In the genomic region with DNA sequence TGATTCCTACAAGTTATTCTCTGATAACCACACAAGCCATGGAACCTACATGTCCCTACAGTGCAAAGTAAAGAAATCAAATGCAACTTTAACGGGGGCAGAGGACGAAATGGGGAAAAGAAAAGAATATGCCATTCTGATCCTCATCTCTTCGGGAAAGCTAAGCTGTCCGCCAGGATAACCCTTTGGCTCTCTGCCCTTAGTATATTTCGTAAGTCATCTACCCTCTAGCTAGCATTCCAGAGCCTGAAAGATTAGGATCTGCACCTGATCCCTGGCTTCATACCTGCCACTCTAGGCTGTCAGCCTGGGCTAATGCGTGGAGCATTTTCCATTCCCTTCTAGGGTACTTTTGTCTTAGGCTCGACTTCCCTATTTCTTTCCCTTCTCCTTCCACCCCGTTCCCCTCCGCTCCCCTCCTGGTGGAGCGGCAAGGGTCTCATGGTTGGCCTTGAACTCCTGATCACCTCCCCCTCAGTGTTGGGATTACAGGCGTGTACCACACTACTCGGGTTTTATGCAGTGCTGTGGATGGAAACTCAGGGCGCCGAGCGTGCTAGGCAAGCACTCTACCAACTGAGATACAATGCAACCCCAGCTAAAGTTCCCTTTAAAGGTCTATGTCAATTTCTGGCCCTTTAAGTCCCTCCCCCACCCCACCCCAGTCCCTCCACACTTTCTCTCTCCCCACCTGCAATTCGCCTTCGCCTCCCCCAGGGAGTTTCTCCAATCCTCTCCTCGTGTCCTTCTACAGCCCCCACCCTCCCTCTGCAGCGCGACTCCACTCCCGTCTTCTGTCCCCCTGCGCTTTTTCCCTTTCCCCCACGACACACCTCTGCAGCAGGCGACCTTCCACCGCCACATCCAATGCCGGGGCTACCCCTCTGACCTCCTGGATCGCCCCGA, we compare ENCODE assay signal across 8 mouse cellular contexts. TPM values are rescaled to one million over a fixed set of nuclear protein-coding genes. Genes with fewer than 3 reads are reported as not detected.
DNase-seq lines count a peak whose midpoint lies in the region; ATAC-seq and TF ChIP-seq lines count a peak whose summit lies in the region.

No protein-coding gene starts in this region.

- no peak for TF ChIP-seq EP300 in lung, postnatal 0 days (IDR thresholded peaks at IDR 0.05)

- no peak for ATAC-seq in embryonic facial prominence, embryonic 13.5 days (ENCODE audit: insufficient number of reproducible peaks, insufficient read depth, low FRiP score, low TSS enrichment, low read depth)
- ATAC-seq in intestine, embryonic 16.5 days, result peak; percentile 5
- peak; percentile 0; the same call in 1 of the 2 replicates for ATAC-seq in lung, postnatal 0 days
- no peak for ATAC-seq in stomach, embryonic 14.5 days (ENCODE audit: insufficient number of reproducible peaks, insufficient read depth, low FRiP score, low read depth)

- no peaks in the 10 kb centered on the region for H3K9me3 ChIP-seq in E14TG2a.4 (ENCODE audit: low read length)
- no peaks in the 10 kb centered on the region for H3K9me3 ChIP-seq in embryonic facial prominence, embryonic 13.5 days
- H3K9me3 ChIP-seq in intestine, embryonic 16.5 days (ENCODE audit: control insufficient read depth, low read length), result no peaks in the 10 kb centered on the region
- H3K9me3 ChIP-seq in lung, postnatal 0 days (ENCODE audit: low read length), result no peaks in the 10 kb centered on the region
- H3K9me3 ChIP-seq in stomach, embryonic 14.5 days (ENCODE audit: control insufficient read depth, low read depth, low read length), result no peaks in the 10 kb centered on the region

- peaks cover 21% of the 10 kb centered on the region for H3K36me3 ChIP-seq in E14TG2a.4 (ENCODE audit: insufficient read depth, low read length)
- peaks cover 3% of the 10 kb centered on the region; the same call in 1 of the 2 replicates for H3K36me3 ChIP-seq in embryonic facial prominence, embryonic 13.5 days
- H3K36me3 ChIP-seq in intestine, embryonic 16.5 days (ENCODE audit: control insufficient read depth, insufficient read depth, low read length), result no peaks in the 10 kb centered on the region
- H3K36me3 ChIP-seq in lung, postnatal 0 days (ENCODE audit: insufficient read depth, low read length), result no peaks in the 10 kb centered on the region
- no peaks in the 10 kb centered on the region for H3K36me3 ChIP-seq in stomach, embryonic 14.5 days (ENCODE audit: control insufficient read depth, insufficient read depth, low read length)

- peaks cover 51% of the 10 kb centered on the region for H3K4me1 ChIP-seq in E14TG2a.4 (replicated peaks; ENCODE audit: low read depth, low read length)
- H3K4me1 ChIP-seq in embryonic facial prominence, embryonic 13.5 days, result peaks cover 23% of the 10 kb centered on the region
- peaks cover 16% of the 10 kb centered on the region for H3K4me1 ChIP-seq in intestine, embryonic 16.5 days (ENCODE audit: control insufficient read depth, insufficient read depth, low read length)
- no peaks in the 10 kb centered on the region for H3K4me1 ChIP-seq in lung, postnatal 0 days (ENCODE audit: insufficient read depth, low read depth, low read length)
- peaks cover 6% of the 10 kb centered on the region for H3K4me1 ChIP-seq in stomach, embryonic 14.5 days (ENCODE audit: control insufficient read depth, insufficient read depth, low read length)

- H3K9ac ChIP-seq in embryonic facial prominence, embryonic 13.5 days, result peak overlapping the region; percentile 76
- peak overlapping the region; percentile 82 for H3K9ac ChIP-seq in intestine, embryonic 16.5 days (ENCODE audit: low read depth, low read length)
- H3K9ac ChIP-seq in lung, postnatal 0 days (replicated peaks; ENCODE audit: low read depth), result peak overlapping the region; percentile 34; the same call in 1 of the 2 replicates
- peak overlapping the region; percentile 53 for H3K9ac ChIP-seq in stomach, embryonic 14.5 days (replicated peaks; ENCODE audit: low read depth, low read length)

- TF ChIP-seq CTCF in E14TG2a.4 (conservative IDR thresholded peaks at IDR 0.05; ENCODE audit: low read length), result no peak
- no peak for TF ChIP-seq CTCF in lung, postnatal 0 days (IDR thresholded peaks at IDR 0.05)

- H3K4me2 ChIP-seq in embryonic facial prominence, embryonic 13.5 days, result peak overlapping the region; percentile 90
- H3K4me2 ChIP-seq in intestine, embryonic 16.5 days (ENCODE audit: low read depth, low read length), result peak overlapping the region; percentile 85
- H3K4me2 ChIP-seq in lung, postnatal 0 days (replicated peaks; ENCODE audit: low read depth, low read length), result peak overlapping the region; percentile 97
- H3K4me2 ChIP-seq in stomach, embryonic 14.5 days (replicated peaks; ENCODE audit: low read depth, low read length), result peak overlapping the region; percentile 95

- 12% methylated on average over 28 of the region's 28 CpGs for WGBS in embryonic facial prominence, embryonic 13.5 days
- 9% methylated on average over 28 of the region's 28 CpGs for WGBS in intestine, embryonic 16.5 days
- WGBS in lung, postnatal 0 days, result 6% methylated on average over 27 of the region's 28 CpGs
- 9% methylated on average over 28 of the region's 28 CpGs for WGBS in stomach, embryonic 14.5 days

- peak overlapping the region; percentile 89 for H3K4me3 ChIP-seq in E14TG2a.4 (replicated peaks; ENCODE audit: low read length)
- H3K4me3 ChIP-seq in embryonic facial prominence, embryonic 13.5 days, result peak overlapping the region; percentile 73
- H3K4me3 ChIP-seq in intestine, embryonic 16.5 days (ENCODE audit: low read length), result peak overlapping the region; percentile 79
- peak overlapping the region; percentile 65 for H3K4me3 ChIP-seq in lung, postnatal 0 days (ENCODE audit: low read depth, low read length)
- H3K4me3 ChIP-seq in stomach, embryonic 14.5 days (ENCODE audit: low read depth, low read length), result peak overlapping the region; percentile 71

- DNase-seq in embryo, embryonic 9.5 days (ENCODE audit: extremely low spot score), result peak; percentile 15
- DNase-seq in embryo, embryonic 10.5 days (ENCODE audit: low spot score), result no peak
- peak; percentile 53 for DNase-seq in lung, postnatal 0 days (ENCODE audit: low spot score)
- no peak for DNase-seq in layer of hippocampus, adult 11-12 months (ENCODE audit: low spot score)

- H3K27me3 ChIP-seq in E14TG2a.4 (ENCODE audit: insufficient read depth, low read length), result peaks cover 18% of the 10 kb centered on the region
- no peaks in the 10 kb centered on the region for H3K27me3 ChIP-seq in embryonic facial prominence, embryonic 13.5 days
- H3K27me3 ChIP-seq in intestine, embryonic 16.5 days (replicated peaks; ENCODE audit: control insufficient read depth, insufficient read depth, low read length), result no peaks in the 10 kb centered on the region
- H3K27me3 ChIP-seq in lung, postnatal 0 days (replicated peaks; ENCODE audit: insufficient read depth, low read length), result no peaks in the 10 kb centered on the region
- H3K27me3 ChIP-seq in stomach, embryonic 14.5 days (ENCODE audit: control insufficient read depth, insufficient read depth, low read length), result no peaks in the 10 kb centered on the region

- 0 out of 2 replicates have a peak overlapping the region, but pooled peaks have one; percentile 62 for H3K27ac ChIP-seq in embryonic facial prominence, embryonic 13.5 days
- peak overlapping the region; percentile 45 for H3K27ac ChIP-seq in intestine, embryonic 16.5 days (ENCODE audit: low read length)
- H3K27ac ChIP-seq in lung, postnatal 0 days (ENCODE audit: low read length), result peak overlapping the region; percentile 54
- peak overlapping the region; percentile 63; the same call in 1 of the 2 replicates for H3K27ac ChIP-seq in stomach, embryonic 14.5 days (ENCODE audit: low read length)

RNA-seq across cellular contexts. Expression of a gene that starts 0.9 kb away (rescaled TPM):
- 15.8 and 19.2 TPM in 2 replicates for polyA plus RNA-seq in embryonic facial prominence, embryonic 13.5 days (2015; fragmentation: Nextera tagmentation; extraction: Ambion mirVana)
- polyA plus RNA-seq in intestine, embryonic 16.5 days (2015; fragmentation: Nextera tagmentation; extraction: Ambion mirVana), result 18.6 and 19.8 TPM in 2 replicates
- polyA plus RNA-seq in lung, postnatal 0 days (2015; fragmentation: Nextera tagmentation; extraction: Ambion mirVana), result 14.2 and 14.9 TPM in 2 replicates
- 12.9 and 13.2 TPM in 2 replicates for polyA plus RNA-seq in stomach, embryonic 14.5 days (2014; fragmentation: Nextera tagmentation; extraction: Ambion mirVana)

RNA-seq across cellular contexts. Expression of a gene that starts 38.1 kb away (rescaled TPM):
- polyA plus RNA-seq in embryonic facial prominence, embryonic 13.5 days (2015; fragmentation: Nextera tagmentation; extraction: Ambion mirVana), result 0.26 and 0.32 TPM in 2 replicates
- polyA plus RNA-seq in intestine, embryonic 16.5 days (2015; fragmentation: Nextera tagmentation; extraction: Ambion mirVana), result 0.23 and 0.27 TPM in 2 replicates
- polyA plus RNA-seq in lung, postnatal 0 days (2015; fragmentation: Nextera tagmentation; extraction: Ambion mirVana), result 0.80 and 0.96 TPM in 2 replicates
- polyA plus RNA-seq in stomach, embryonic 14.5 days (2014; fragmentation: Nextera tagmentation; extraction: Ambion mirVana), result 0.17 TPM in 1 of 2 replicates, not detected in the other

RNA-seq across cellular contexts. Expression of a gene that starts 42.5 kb away (rescaled TPM):
- polyA plus RNA-seq in embryonic facial prominence, embryonic 13.5 days (2015; fragmentation: Nextera tagmentation; extraction: Ambion mirVana), result 7.0 and 8.6 TPM in 2 replicates
- 6.4 and 8.1 TPM in 2 replicates for polyA plus RNA-seq in intestine, embryonic 16.5 days (2015; fragmentation: Nextera tagmentation; extraction: Ambion mirVana)
- 12.3 and 13.2 TPM in 2 replicates for polyA plus RNA-seq in lung, postnatal 0 days (2015; fragmentation: Nextera tagmentation; extraction: Ambion mirVana)
- polyA plus RNA-seq in stomach, embryonic 14.5 days (2014; fragmentation: Nextera tagmentation; extraction: Ambion mirVana), result 9.8 and 9.9 TPM in 2 replicates

RNA-seq across cellular contexts. Expression of a gene that starts 54.7 kb away (rescaled TPM):
- polyA plus RNA-seq in embryonic facial prominence, embryonic 13.5 days (2015; fragmentation: Nextera tagmentation; extraction: Ambion mirVana), result 7.9 and 8.2 TPM in 2 replicates
- 10.8 and 12.2 TPM in 2 replicates for polyA plus RNA-seq in intestine, embryonic 16.5 days (2015; fragmentation: Nextera tagmentation; extraction: Ambion mirVana)
- 11.6 and 12.3 TPM in 2 replicates for polyA plus RNA-seq in lung, postnatal 0 days (2015; fragmentation: Nextera tagmentation; extraction: Ambion mirVana)
- polyA plus RNA-seq in stomach, embryonic 14.5 days (2014; fragmentation: Nextera tagmentation; extraction: Ambion mirVana), result 8.1 and 10.7 TPM in 2 replicates

RNA-seq across cellular contexts. Expression of a gene that starts 54.7 kb away (rescaled TPM):
- polyA plus RNA-seq in embryonic facial prominence, embryonic 13.5 days (2015; fragmentation: Nextera tagmentation; extraction: Ambion mirVana), result 31.5 and 33.9 TPM in 2 replicates
- 34.5 and 37.8 TPM in 2 replicates for polyA plus RNA-seq in intestine, embryonic 16.5 days (2015; fragmentation: Nextera tagmentation; extraction: Ambion mirVana)
- polyA plus RNA-seq in lung, postnatal 0 days (2015; fragmentation: Nextera tagmentation; extraction: Ambion mirVana), result 47.4 and 50.7 TPM in 2 replicates
- polyA plus RNA-seq in stomach, embryonic 14.5 days (2014; fragmentation: Nextera tagmentation; extraction: Ambion mirVana), result 37.1 and 39.2 TPM in 2 replicates

Comparison
In these comparisons a context has a peak if more than half of its experiments do, and no peak if none do; other contexts are left out.
1. DNase-seq: peak in embryo, embryonic 9.5 days (single experiment) and lung, postnatal 0 days (single experiment); none in embryo, embryonic 10.5 days (single experiment) and layer of hippocampus, adult 11-12 months (single experiment).
2. ATAC-seq: peak in intestine, embryonic 16.5 days (single experiment) and lung, postnatal 0 days (single experiment); none in embryonic facial prominence, embryonic 13.5 days (single experiment) and stomach, embryonic 14.5 days (single experiment).
3. Peak in every context shown above with its lines, with median percentiles within 50 percentile points of each other: H3K4me3 ChIP-seq, H3K27ac ChIP-seq, H3K4me2 ChIP-seq and H3K9ac ChIP-seq.